Mouse (Mus musculus) liver, postnatal 0 days (tissue): Measurements from ENCODE around the gene Pfdn6. TPM values are rescaled to one million over a fixed set of nuclear protein-coding genes. Genes with fewer than 3 reads are reported as not detected.
"Not testable (repeated sequence)": the region's sequence is repeated elsewhere in the genome, so short reads cannot be mapped to it uniquely, and the experiment has no call there.

ENCODE experiments used
- ATAC-seq: fragments of 200-750 bp; cut with Nextera tagmentation; 2 replicates; pipeline ENCODE4 v1.8.0; 2017; ENCODE audit warnings: mild to moderate bottlenecking, moderate library complexity
- DNase-seq: peaks from one replicate; pipeline ENCODE4 v3.0.0-alpha.2; 2016
- H3K27ac ChIP-seq: fragments of 300-500 bp; sonication (generic); 2 replicates; pipeline ENCODE4 v1.5.1; 2014; ENCODE audit warnings: antibody characterized with exemption, moderate library complexity, mild to moderate bottlenecking, low read depth
- H3K27me3 ChIP-seq: fragments of 300-500 bp; sonication (generic); 2 replicates; pipeline ENCODE4 v1.6.1; 2014; ENCODE audit warnings: low read length, control low read depth, mixed read lengths; ENCODE audit not compliant: insufficient read depth
- H3K36me3 ChIP-seq: fragments of 300-500 bp; sonication (generic); replicated peaks from 2 replicates; pipeline ENCODE4 v1.6.1; 2014; ENCODE audit warnings: mild to moderate bottlenecking, control low read depth, low read length, moderate library complexity, mixed read lengths; ENCODE audit not compliant: insufficient read depth
- H3K4me1 ChIP-seq: fragments of 300-500 bp; sonication (generic); 2 replicates; pipeline ENCODE4 v1.6.1; 2014; ENCODE audit warnings: antibody characterized with exemption, mild to moderate bottlenecking, control low read depth; ENCODE audit not compliant: insufficient read depth
- H3K4me2 ChIP-seq: fragments of 300-500 bp; sonication (generic); 2 replicates; pipeline ENCODE4 v1.6.1; 2014; ENCODE audit warnings: low read depth, mild to moderate bottlenecking, low read length, moderate library complexity, mixed read lengths
- H3K4me3 ChIP-seq: fragments of 300-500 bp; sonication (generic); 2 replicates; pipeline ENCODE4 v1.5.1; 2014; ENCODE audit warnings: low read depth, low read length
- H3K9ac ChIP-seq: fragments of 300-500 bp; sonication (generic); replicated peaks from 2 replicates; pipeline ENCODE4 v1.6.1; 2014; ENCODE audit warnings: mild to moderate bottlenecking, moderate library complexity
- H3K9me3 ChIP-seq: fragments of 300-500 bp; sonication (generic); 2 replicates; pipeline ENCODE4 v1.6.1; 2016; ENCODE audit warnings: mild to moderate bottlenecking, control low read depth, low read length, mixed read lengths
- CTCF ChIP-seq: sonication (generic); IDR thresholded peaks from 2 replicates; pipeline ENCODE4 v1.5.1; 2016; ENCODE audit warnings: antibody characterized with exemption, low read depth
- EP300 ChIP-seq: IDR thresholded peaks from 2 replicates; pipeline ENCODE4 v1.6.1; 2016; ENCODE audit warnings: antibody characterized with exemption, low read depth, mild to moderate bottlenecking
- WGBS: fragments of 180-500 bp; shearing (Covaris S2); extraction: QIAGEN DNeasy Blood & Tissue Kit; methylation state at CpG from one replicate; pipeline ENCODE4 v1.1.7; 2014; ENCODE audit not compliant: insufficient replicate concordance; 5-methylcytosine and 5-hydroxymethylcytosine counted together
- polyA plus RNA-seq: library from polyadenylated mRNA; unstranded; fragments of >200 nt; fragmentation: Nextera tagmentation; extraction: Ambion mirVana; gene quantifications from 2 replicates; pipeline ENCODE4 v1.2.1, GENCODE M21; 2015

Pfdn6 gene
- polyA plus RNA-seq, 1 experiment from 2014 or later: 85.5 TPM

DNA sequence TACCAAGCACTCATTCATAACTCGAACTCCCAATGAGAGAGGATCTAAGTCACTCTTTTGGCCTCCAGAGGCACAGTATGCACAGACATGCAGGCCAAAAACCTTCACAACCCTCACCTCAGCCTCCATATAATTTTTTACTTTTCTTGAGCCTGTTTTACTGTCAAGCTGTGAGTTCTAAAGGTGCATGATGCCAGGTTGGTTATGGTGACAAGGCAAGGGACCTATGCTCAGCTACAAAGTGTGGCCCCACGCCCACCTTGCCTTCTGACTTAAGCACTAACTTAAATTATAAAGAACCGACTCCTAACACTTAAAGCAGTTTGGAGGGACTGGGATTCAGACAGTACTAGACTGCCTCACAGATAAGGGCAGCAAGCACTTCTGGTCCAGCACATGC, 13.2 kb upstream of the Pfdn6 start:
- DNase-seq (no peak), ATAC-seq (no peak)
- peak overlapping the region; percentile 83 for H3K4me3 ChIP-seq
- H3K36me3 ChIP-seq: peaks cover 30% of the 10 kb centered on the region
- 62% methylated on average over 3 of the region's 3 CpGs for WGBS
- H3K27ac ChIP-seq: peak overlapping the region; percentile 93
- no peaks in the 10 kb centered on the region for H3K27me3 ChIP-seq
- peak overlapping the region; percentile 96 for H3K4me2 ChIP-seq
- H3K9me3 ChIP-seq: no peaks in the 10 kb centered on the region
- H3K9ac ChIP-seq: peak overlapping the region; percentile 92
- TF ChIP-seq EP300: no peak
- no peak for TF ChIP-seq CTCF
- H3K4me1 ChIP-seq: peaks cover 42% of the 10 kb centered on the region

DNA sequence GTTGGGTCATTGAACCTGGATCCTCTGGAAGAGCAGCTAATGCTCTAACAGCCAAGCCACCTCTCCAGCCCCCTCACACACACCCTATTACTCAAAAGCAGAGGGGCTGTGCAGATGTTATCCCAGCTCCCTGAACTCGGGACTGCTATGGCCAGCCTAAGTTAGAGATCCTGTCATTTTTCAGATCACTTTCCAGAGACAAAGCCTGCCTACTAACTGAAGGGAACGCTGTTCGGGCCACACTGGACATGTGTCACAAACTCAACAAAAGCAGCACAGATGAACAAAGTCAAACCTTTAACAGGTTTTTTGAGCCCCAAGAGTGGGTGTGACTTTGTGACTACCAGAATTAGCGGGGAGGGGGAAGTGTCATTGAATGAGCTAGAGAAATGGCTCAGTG, 12.7 kb upstream of the Pfdn6 start:
- ATAC-seq (no peak), DNase-seq (no peak)
- H3K4me3 ChIP-seq: peak overlapping the region; percentile 83; the same call in 1 of the 2 replicates
- H3K9me3 ChIP-seq: no peaks in the 10 kb centered on the region
- peaks cover 26% of the 10 kb centered on the region for H3K36me3 ChIP-seq
- TF ChIP-seq EP300 (no peak), CTCF (no peak)
- H3K27me3 ChIP-seq: no peaks in the 10 kb centered on the region
- H3K27ac ChIP-seq: peak overlapping the region; percentile 93
- peak overlapping the region; percentile 96 for H3K4me2 ChIP-seq
- H3K4me1 ChIP-seq: peaks cover 46% of the 10 kb centered on the region
- peak overlapping the region; percentile 92 for H3K9ac ChIP-seq
- whole genome bisulfite sequencing: 68% methylated on average over 4 of the region's 4 CpGs

DNA sequence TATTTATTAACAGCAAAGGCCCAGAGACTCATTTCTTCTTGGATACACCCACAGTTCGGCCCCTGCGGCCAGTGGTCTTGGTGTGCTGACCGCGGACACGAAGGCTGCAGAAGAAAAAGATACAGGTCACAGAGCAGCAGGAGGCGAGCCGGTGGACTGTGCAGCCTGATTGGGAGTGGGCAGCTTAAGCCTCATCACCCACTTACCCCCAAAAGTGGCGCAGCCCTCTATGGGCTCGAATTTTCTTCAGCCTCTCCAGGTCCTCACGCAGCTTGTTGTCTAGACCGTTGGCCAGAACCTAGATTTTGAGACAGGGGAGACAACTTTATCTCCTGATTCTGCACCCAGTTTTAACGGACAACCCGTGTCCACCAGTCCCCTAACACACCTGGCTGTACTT, 11.9 kb upstream of the Pfdn6 start:
- H3K9ac ChIP-seq: 0 out of 2 replicates have a peak overlapping the region, but pooled peaks have one; percentile 65
- peak overlapping the region; percentile 66 for H3K27ac ChIP-seq
- peak overlapping the region; percentile 96 for H3K4me2 ChIP-seq
- not testable (repeated sequence) for H3K27me3 ChIP-seq, H3K9me3 ChIP-seq, DNase-seq, ATAC-seq
- peaks cover 22% of the 10 kb centered on the region for H3K36me3 ChIP-seq
- H3K4me1 ChIP-seq: peaks cover 51% of the 10 kb centered on the region
- H3K4me3 ChIP-seq: peak overlapping the region; percentile 52; the same call in 1 of the 2 replicates
- WGBS: 70% methylated on average over 13 of the region's 13 CpGs

DNA sequence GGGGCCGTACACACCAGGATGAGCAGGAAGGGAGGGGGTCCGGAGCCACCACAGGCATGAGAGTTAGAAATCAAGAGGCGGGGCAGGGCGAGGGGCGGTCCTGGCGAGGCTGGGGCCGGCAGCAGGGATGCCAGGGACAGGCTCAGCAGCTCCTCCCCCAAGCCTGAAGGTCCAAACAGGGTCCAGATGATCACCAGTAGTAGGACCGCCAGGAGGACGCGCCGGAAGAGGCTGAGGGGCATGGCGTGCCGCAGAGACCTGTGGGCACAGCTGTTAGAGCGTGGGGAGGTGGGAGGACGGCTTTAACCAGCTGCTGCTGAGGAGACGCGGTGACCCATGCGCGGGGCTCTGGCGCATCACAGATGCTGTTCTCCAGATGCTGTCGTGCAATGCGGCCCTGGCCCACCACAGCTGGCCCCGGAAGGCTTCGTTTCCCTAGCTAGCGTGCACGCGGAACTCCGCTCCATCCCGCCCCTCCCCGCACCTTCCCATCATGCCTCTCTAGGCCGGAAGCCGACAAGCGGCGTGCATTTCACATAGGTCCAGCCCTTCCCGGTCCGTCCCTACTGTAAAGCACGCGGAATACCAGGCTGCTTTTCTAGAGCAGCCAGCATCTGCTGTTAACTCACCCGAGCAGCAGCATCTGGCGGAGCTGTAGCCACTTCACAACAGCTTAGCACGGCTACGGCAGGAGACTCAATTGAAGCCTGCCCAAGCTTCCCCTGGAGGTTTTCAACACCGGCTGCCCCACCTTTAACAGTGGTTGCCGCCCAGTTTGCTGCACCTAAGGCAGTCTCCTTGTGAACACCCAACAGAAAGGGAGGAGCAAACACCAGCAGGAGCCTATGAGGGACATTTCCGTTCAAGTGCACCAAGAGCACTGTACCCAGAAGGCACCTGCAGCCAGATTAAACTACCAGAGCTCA, 11.1 kb upstream of the Pfdn6 start, which contains the start of gene B3galt4:
B3galt4 (minus strand) TSS at position 468 of the 926 bp plus-strand sequence.
- Histone ChIP-seq H3K27ac (peak within 1 kb of the TSS; percentile 66), H3K9me3 (no peaks in the 10 kb centered on the region), H3K4me3 (peak within 1 kb of the TSS; percentile 52), H3K27me3 (no peaks in the 10 kb centered on the region), H3K4me2 (peak within 1 kb of the TSS; percentile 96), H3K9ac (peak within 1 kb of the TSS; percentile 65), H3K4me1 (peaks cover 45% of the 10 kb centered on the region), H3K36me3 (peaks cover 22% of the 10 kb centered on the region)
- 2% methylated on average over 45 of the region's 45 CpGs for WGBS
- ATAC-seq: peak; percentile 51
- TF ChIP-seq EP300 (no peak; the same call in 1 of the 2 replicates), CTCF (0 out of 2 replicates have a peak, but pooled peaks have one; percentile 1)
- peak; percentile 88 for DNase-seq

DNA sequence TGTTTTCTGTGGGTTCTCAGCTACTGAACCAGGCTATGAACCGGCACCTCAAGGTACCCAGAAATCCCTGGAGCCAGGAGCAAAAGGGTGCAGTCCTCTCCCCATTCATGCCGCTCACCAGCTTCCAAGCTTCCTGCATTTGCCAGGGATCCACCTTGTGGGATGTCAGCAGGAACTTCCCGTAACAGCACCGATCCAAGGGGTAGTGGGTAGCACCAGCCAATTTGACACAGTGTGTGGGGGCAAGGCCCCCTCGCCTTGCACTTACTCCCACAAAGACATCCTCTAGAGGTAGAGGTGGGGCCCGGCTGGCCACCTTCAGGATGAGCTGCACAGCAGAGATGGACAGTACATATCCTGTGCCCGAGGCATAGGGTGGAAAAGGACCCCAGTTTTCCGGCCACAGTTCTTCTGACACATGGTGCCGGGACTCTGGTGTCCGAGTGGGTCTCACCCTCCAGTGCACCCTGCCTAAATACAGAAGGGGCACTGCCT, 10.0 kb upstream of the Pfdn6 start:
- no peaks in the 10 kb centered on the region for H3K27me3 ChIP-seq
- TF ChIP-seq EP300: no peak
- no peak for TF ChIP-seq CTCF
- no peaks in the 10 kb centered on the region for H3K9me3 ChIP-seq
- H3K4me1 ChIP-seq: peaks cover 45% of the 10 kb centered on the region
- H3K4me3 ChIP-seq: 0 out of 2 replicates have a peak overlapping the region, but pooled peaks have one; percentile 52
- peak overlapping the region; percentile 66; the same call in 1 of the 2 replicates for H3K27ac ChIP-seq
- no peak for DNase-seq
- H3K9ac ChIP-seq: peak overlapping the region; percentile 65; the same call in 1 of the 2 replicates
- peaks cover 22% of the 10 kb centered on the region for H3K36me3 ChIP-seq
- no peak for ATAC-seq
- 75% methylated on average over 10 of the region's 10 CpGs for WGBS
- peak overlapping the region; percentile 96 for H3K4me2 ChIP-seq

DNA sequence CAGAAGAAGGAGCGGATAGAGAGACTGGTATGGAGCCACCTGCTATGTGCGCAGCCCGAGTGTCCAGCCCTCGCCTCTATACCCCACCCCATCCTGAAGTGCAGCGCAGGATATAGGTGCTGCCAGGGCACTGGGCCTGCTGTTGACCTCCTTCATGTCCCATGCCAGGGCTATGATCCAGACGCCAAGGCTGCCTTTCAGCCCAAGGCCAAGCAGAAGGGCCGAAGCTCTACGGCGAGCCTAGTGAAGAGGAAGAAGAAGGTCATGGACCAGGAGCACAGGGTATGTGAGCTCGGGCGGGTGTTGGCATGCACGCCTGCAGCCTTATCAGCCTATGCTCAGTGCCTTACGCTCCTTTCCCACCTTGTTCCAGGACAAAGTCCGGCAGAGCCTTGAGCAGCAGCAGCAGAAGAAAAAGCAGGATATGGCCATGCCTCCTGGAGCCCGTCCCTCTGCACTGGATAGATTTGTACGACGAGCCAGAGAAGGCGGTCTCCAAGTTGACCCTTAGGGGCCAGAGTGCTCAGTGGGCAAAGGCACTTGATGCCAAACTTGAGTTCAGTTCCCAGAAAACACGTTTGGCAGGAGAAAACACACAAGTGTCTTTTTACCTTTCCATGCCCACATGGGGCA, 8.9 kb upstream of the Pfdn6 start:
- H3K9ac ChIP-seq: no peak overlapping the region
- WGBS: 80% methylated on average over 19 of the region's 19 CpGs

More for the DNA sequence above, 8.9 kb upstream of the Pfdn6 start:
- ATAC-seq (no peak), DNase-seq (no peak)
- Histone ChIP-seq H3K4me3 (no peak overlapping the region), H3K27me3 (no peaks in the 10 kb centered on the region), H3K27ac (no peak overlapping the region), H3K4me1 (peaks cover 41% of the 10 kb centered on the region), H3K36me3 (peaks cover 22% of the 10 kb centered on the region), H3K4me2 (no peak overlapping the region), H3K9me3 (no peaks in the 10 kb centered on the region)
- TF ChIP-seq CTCF (no peak), EP300 (no peak)
